Mouse (Mus musculus): ENCODE measurements at regions not wholly inside any gene's neighbourhood (a gene's known extent, or its start where the extent isn't known, plus 50 kb on each side); places are given as distances from the start of the nearest gene placed in this dataset.

DNA sequence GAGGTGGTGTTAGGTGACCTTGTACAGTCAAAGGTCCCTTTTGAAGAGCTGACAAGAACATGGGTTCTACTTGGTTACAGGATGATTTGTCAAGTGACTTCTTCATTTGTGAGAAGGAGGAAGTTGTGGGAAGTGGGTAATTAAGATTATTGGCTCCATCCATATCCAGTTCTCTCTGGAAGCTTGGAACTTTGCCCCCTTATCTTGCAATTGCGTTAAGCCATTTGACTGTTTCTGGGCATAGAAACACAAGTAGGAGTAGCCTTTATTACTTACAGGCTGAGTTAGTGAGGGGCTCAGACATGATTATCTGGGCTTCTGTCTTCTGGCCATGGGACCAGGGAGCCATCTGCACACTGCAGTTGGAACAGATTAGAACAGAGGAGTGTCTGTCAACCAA lies 192.5 kb downstream of the Kit start:
- no peak for DNase-seq (ENCODE audit: low spot score in 2 of 2)

DNA sequence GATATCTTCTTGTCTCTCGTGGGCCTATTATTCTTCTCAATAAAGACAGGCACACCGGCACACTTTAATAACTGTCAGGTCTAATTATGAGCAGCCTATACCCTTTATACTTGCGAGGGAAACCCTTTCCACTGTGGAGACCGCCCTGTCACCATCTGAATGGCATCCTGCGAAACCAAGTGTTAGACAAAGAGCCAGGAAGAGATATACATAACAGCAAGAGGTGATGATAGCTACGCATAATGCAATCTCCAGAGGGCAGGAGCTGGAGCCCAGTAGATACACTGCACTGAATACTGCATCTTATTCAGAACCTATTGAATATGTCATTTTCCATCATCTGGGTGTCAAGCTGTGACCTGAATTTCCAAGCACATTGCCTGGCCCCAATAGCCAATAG lies 187.7 kb downstream of the Kit start:
- no peak for DNase-seq (ENCODE audit: low spot score in 2 of 2)

DNA sequence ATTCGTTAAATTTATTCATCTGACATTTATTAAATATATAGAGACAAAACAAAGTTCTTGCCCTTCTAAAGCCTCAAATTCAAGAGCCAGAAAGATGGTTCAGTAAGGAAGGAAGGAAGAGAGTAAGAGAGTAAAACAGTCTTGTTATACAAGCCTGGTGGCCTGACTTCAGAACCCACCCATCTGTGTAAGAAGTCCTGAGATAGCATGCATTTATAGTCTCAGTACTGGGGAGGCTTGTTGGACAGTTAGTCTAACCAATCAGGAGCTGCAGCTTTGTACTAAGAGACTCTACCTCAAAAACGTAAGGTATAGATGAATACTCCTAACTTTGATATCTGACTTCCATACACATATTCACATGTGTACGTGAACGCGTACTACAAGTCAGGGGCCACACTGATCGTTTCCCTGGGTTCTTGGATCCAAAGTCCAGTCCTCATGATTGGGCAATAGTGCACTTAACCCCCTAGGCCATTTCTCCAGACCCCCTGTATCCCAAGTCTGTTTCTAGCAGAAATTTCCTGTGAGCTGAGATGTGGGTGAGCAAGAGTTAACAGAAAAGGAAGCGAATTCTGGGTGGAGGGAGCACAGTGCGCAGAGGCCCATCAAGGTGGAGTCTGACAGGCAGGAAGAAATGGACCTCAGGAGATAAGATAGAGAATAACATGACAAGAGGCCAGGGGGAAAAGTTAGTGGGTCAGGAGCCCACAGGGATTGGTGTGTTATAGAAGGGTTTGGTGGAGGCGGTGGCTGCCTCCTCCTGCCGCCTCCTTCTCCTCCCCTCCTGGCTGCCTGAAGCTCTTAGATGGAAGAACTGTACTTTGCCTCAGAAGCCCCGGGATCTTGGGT lies 187.0 kb downstream of the Kit start:
- DNase-seq (ENCODE audit: low spot score in 2 of 2), result no peak

DNA sequence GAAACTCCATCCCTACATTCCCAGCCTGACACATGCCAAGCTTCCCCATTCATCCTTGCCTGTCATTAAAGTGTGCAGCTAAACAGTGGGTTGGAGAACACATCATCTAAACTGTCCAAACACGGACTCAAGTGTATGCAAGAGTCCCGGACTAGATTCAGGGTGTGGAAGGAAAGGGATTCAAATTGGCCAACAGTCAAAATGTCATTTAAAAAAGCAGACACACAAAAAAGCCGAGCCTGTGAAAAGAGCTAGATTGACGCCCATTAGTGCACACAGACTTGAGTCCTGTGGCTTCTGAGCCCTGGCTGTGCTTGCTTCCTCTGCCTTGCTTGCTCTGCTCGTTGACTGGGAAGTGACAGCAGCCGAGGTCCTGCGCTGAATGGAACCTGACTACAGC lies 181.5 kb downstream of the Kit start:
- DNase-seq (ENCODE audit: low spot score in 2 of 2), result no peak

DNA sequence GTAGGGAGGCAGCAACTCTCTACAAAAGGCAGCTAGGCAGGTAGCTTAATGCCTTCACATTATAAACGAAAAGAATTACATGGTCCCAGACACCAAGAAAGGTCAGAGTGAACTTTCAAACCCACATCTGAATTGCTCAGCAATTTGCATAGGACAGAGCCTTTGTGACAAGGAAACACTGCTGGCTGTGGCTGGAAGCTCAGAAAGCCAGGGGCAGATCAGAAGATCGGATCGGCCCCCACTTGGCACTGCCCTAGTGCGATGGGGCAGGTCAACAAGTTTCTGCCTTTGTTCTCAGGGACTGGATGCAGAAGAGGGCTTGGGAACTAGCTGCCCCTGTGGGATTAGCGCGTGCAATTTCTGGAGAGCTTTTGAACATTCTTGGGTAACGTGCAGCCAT lies 179.6 kb downstream of the Kit start:
- DNase-seq (ENCODE audit: low spot score in 2 of 2), result no peak

DNA sequence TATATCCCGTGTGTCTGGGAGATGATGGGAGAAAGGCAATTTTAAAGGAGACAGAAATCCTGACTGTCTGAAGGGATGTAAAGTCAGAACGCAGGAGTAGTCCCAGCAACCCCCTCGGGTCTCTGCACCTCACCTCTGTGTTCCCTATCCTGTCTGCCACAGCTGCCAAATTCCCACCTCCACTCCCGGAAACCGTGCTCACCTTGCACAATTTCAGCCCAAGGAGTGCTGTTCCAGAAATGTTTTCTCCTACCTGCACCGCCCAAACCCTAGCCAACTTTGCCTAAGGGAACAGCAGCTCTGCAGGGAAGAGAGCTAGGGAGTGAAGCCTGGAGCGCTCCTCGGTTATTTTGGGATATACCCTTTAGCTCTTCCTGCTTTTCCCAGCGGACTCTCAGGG lies 170.6 kb downstream of the Kit start:
- DNase-seq (ENCODE audit: low spot score in 2 of 2), result no peak

DNA sequence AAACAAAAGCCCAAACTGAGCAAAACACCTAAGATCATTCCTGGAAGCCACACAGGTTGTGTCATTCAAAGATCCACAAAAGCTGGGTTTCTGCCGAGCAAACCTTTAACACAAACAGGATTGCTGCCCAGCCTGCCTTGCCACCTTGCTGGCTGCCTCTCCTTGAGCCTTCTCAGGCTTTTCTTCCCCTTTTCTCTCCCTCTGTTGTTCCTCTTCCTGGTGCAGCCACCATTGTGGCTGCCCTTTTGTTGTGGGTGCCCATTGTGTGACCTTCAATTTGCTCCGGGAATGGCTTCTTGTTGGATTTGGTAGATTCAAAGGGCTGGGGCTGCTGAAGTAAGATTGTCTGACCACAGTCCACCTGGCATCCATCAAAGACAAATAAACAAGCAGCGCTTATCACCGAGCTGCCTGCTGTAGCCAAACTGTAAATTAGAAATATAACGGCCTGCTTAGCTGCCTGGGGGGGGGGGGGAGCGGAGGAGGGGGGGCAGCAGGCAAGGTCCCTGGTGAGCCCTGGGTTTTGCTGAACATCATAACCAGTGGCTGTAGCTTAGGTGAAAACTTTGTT lies 169.8 kb downstream of the Kit start:
- DNase-seq (ENCODE audit: low spot score in 2 of 2), result no peak

DNA sequence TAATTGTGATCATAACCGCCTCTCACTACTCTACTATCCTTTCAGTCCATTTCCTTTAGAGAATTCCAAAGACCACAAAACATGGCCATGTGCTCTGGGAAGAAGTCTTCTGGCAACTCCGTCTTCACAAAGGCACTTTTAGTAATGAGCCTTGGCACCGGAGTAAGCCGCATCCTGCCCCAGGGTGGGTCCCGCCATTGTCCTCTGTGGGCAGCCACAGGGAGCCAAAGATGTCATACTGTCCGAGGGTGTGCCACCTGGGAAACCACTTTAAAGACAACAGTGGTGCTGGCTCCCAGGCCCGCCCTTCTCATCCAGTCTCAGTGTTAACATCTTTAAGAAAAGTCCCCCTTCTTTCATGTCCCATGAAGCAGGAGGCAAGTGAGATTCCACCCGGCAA lies 164.6 kb downstream of the Kit start:
- no peak for DNase-seq (ENCODE audit: low spot score in 2 of 2)

DNA sequence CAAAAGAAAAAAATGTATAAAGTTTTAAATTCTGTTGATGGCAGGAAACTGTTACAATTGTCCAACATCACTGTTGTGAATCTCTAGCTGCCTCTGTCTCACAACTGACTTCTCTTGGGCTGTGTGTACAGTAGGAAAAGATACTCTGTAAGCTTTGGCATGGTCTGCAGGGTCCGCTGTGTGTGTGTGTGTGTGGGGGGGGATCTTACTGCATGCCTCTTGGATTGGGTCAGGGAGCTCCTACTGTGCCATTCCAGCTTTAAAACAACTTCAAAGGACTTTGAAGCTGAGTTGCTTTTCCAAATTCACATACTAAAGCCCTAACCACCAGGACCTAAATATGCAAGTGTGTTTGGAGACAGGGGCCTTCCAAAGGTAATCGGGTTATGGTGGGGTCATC lies 163.7 kb downstream of the Kit start:
- DNase-seq (ENCODE audit: low spot score in 2 of 2), result no peak

DNA sequence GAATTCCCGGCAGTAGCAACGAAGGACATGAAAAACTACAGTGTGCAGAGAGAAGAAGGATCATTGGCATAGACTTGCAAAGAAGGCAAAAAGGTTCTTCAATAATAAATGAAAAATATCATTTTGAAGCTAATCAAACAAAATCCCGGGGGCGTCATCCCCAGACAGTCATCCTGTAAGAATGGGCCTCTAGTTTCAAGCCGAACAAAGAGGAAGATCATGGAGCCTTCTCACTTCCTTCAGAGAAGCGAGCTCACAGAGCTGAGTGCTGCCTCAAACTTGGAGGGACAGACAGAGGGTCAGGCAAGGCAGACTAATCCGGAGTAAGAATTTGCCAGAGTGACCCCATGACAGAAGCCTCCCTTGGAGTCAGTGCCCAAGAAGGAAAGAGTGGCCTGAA lies 163.0 kb downstream of the Kit start:
- no peak for DNase-seq (ENCODE audit: low spot score in 2 of 2)

DNA sequence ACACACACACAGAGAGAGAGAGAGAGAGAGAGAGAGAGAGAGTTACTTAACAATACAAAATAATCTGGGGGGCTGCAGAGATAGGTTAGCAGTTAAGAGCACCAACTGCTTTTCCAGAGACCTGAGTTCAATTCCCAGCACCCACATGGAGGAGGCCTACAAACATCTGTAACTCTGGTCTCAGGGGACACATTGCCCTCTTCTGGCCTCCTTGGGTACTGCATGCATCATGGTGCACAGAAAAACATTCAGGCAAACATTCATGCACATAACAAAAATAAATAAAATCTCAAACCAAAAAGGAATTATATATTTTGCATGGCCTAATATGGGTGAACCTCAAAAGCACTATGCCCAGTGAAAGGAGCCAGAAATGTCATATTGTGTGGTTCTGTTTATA lies 161.6 kb downstream of the Kit start:
- no peak for DNase-seq (ENCODE audit: low spot score in 2 of 2)

DNA sequence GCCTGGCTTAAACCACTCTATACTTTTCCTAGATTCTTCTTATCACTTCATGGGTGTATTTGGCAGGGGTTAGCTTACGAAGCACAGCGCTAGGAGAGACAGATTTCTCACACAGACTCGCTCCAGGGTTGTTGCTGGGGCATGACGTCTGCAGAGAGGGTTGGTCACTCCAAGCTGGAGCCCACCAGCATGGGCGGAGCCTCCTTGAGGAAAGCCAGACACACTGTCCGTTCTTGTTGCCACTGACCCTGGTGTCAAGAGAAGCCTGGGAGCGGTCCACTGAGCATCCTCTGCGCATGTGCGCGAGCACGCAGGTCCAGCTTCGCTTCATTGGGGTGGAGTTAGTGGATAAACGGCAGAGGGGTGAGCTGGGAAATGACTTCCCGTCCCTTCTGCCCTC lies 159.8 kb downstream of the Kit start:
- DNase-seq (ENCODE audit: low spot score in 2 of 2), result no peak

DNA sequence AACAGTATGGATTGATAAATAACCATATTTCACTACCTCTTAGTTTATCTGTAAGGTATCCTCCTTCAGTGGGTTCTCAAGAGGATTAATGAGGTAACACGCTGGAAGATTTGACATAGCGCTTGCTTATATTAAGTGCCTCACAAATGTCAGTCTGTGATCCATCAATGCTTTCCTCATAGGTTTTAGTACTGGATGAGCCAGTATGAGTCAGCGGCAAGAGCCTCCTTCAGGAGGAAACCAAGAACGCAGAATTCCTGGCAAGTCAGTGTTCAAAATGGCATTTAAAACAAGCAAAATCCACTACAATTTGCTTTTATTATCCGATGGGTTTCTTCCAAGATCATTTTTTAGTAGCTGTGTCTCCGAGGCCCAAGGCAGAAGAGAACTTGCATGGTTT lies 159.3 kb downstream of the Kit start:
- no peak for DNase-seq (ENCODE audit: low spot score in 2 of 2)

DNA sequence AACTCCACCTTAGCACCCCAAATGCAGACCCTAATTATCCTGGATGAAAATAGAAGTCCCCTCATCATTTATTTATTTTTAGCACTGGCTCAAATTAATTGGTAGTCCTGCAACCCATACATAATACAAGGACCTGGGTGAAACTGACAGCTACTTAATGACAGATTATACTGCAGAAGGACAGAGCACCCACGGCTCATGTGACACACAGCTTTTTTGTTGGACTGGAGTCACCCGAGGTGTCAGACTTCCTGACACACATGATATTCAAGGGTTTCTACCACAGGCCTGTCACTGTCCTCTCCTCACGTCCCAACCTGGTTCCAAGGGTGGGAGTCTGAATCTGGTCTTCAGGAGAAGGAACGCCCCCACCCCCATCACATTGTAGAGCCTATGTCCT lies 156.5 kb downstream of the Kit start:
- DNase-seq (ENCODE audit: low spot score in 2 of 2), result no peak

DNA sequence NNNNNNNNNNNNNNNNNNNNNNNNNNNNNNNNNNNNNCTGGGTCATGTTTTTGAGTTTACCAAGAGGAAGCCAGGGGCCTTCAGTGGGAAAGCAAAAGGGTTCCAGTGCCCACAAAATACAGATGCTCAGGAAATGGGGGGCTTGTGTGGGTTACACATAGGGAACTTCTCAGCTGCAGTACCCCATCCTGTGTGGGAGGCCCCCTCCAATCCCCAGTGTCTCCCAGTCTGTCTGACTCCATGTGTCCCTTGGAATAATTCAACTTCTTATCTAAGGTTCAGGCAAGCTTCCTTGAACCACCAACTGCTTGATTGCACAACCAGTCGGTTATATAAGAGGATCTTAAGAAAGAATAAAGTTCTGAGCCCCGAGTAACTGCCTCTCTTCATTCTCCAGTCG lies 156.0 kb downstream of the Kit start:
- DNase-seq (ENCODE audit: low spot score in 2 of 2), result no peak

DNA sequence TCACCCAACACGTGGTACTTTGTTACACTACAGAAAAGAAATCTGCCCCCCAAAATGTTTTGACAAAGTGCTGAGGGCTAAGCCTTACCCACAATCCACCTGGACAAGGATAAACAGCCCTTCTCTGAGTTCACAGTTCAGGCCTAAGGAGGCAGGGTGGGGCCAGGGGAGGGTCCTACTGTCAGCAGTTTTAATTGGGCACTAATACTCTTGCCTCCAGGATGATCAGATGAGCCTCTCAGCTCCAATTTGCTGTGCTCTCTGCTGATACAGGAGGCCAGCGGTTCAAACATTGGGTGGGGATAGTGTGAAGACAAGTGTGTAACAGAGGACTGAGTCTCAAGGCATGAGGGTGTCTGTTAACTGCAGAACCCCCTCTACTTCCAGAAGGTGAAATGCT lies 146.6 kb downstream of the Kit start:
- no peak for DNase-seq (ENCODE audit: low spot score in 2 of 2)

DNA sequence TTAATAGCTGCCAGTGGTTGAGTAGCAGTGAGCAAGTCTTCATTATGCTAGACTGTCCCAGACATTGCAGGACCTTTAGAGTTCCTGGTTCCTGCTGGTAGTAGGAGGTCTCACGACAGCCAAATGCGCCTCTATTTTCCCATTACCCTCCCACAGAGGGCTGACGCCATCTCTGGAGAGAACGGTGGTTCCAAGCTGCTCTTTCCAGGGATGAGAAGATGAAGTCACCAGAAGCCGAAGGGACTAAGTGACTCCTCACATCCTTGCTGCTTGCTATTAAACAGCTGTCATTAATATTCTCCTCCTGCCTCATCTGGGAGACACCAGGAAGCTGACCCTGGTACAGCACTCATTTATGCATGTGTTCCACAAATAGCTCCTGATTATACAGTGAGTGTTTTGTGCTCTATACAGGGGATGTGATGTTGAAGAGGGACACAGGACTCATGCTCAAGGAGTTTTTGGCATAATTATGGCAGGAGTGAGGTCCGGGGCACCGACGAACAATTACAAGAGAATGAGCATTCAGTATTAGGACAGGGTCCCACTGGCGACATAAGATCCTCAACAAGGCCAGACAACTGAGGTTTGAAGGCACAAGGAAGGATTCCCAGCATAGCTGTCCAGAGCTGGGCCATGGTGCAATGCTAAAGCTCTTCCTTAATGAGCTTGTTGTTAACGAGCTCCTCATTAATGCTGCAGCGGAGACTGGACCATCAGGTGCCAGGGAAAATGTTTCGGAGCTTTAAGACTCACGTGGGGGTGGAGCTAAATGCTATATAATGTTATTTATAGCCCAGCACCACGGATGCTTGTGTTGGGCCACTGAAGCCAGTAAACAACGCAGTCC lies 145.6 kb downstream of the Kit start:
- DNase-seq (ENCODE audit: low spot score in 2 of 2), result no peak

DNA sequence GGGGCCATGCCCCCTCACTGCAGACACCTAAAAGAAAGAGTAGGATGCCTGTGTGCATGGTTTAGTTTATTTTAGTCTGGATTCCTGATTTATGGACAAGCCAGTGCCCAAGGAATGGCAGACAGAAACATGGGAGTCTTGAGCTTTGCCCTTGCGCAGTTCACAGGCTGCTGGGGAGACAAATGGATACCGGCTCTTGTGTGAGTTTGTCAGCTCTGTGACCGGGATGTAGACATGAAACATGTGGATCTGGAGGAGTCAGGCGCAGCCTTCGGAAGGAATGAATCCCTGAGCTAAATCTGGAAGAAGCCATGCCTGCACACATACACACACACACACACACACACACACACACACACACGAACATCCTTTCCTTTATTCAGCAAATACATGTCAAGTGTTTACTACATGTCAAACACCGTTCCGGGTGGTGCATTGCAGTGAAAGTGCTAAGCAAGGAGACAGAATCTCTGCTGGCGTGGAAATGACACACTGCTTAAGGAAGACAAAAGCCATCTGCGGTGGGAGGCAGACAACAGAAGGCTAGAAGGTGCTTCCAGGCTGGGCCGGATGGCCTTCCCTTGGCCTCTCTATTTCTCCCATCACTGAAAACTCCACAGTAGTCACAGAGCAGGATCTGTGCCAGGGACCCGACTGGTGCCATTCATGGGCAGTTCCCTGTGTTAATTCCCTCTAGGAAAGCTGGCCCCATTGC lies 144.0 kb downstream of the Kit start:
- no peak for DNase-seq (ENCODE audit: low spot score in 2 of 2)
